Mouse (Mus musculus) CH12.LX (cell line): ENCODE results near the gene Clk2. TPM values are rescaled to one million over a fixed set of nuclear protein-coding genes. Genes with fewer than 3 reads are reported as not detected.

Source experiments
- DNase-seq: peaks from one replicate; pipeline ENCODE4 v3.0.0-alpha.2; 2013; ENCODE audit errors: extremely low read depth
- H3K27ac ChIP-seq: 2 replicates; pipeline ENCODE4 v1.5.1; 2012; ENCODE audit warnings: low read depth, mild to moderate bottlenecking, control low read depth, moderate library complexity; ENCODE audit not compliant: insufficient read depth
- H3K27me3 ChIP-seq: replicated peaks from 2 replicates; pipeline ENCODE3; 2012; ENCODE audit warnings: inconsistent platforms
- H3K36me3 ChIP-seq, 2 experiments: replicated peaks in 1 of 2; 2 replicates each; pipeline versions ENCODE3 to v1.6.1; 2012; ENCODE audit warnings: inconsistent platforms in 1 of 2, low read length in 1 of 2, mild to moderate bottlenecking in 1 of 2, mixed read lengths in 1 of 2, moderate library complexity in 1 of 2; ENCODE audit not compliant: control insufficient read depth in 1 of 2, insufficient read depth in 1 of 2
- H3K4me1 ChIP-seq, 2 experiments: 2 replicates each; pipeline ENCODE4 v1.6.1; 2012; ENCODE audit warnings: inconsistent platforms in 1 of 2, moderate library complexity in 1 of 2; ENCODE audit not compliant: insufficient read depth in 2 of 2, control insufficient read depth in 1 of 2
- H3K4me2 ChIP-seq: 2 replicates; pipeline ENCODE4 v1.6.1; 2012; ENCODE audit warnings: low read depth, mild to moderate bottlenecking, control low read depth; ENCODE audit not compliant: poor library complexity, insufficient read depth, severe bottlenecking
- H3K4me3 ChIP-seq, 3 experiments: fragments of 150-350 bp in 1 of 3; sonication (generic) in 1 of 3; replicated peaks in 1 of 3; 2 replicates each; pipeline versions ENCODE3 to v1.5.1; 2011 to 2012; ENCODE audit warnings: low read depth in 2 of 3, low read length in 2 of 3, mild to moderate bottlenecking in 2 of 3, moderate library complexity in 2 of 3, control low read depth in 1 of 3, improper control_type of control experiment in 1 of 3, inconsistent platforms in 1 of 3, mixed read lengths in 1 of 3; ENCODE audit not compliant: poor library complexity in 1 of 3
- H3K79me2 ChIP-seq: replicated peaks from 2 replicates; pipeline ENCODE4 v1.6.1; 2012; ENCODE audit warnings: mild to moderate bottlenecking, moderate library complexity; ENCODE audit not compliant: control insufficient read depth, poor library complexity, insufficient read depth, severe bottlenecking; ENCODE audit errors: extremely low read depth
- H3K9ac ChIP-seq: 2 replicates; pipeline ENCODE4 v1.6.1; 2012; ENCODE audit warnings: low read depth, mild to moderate bottlenecking, control low read depth, moderate library complexity; ENCODE audit not compliant: insufficient read depth
- H3K9me3 ChIP-seq: replicated peaks from 2 replicates; pipeline ENCODE3; 2012; ENCODE audit warnings: low read length, inconsistent platforms, mixed read lengths
- BHLHE40 ChIP-seq: IDR thresholded peaks from 2 replicates; pipeline ENCODE4 v1.6.1; 2011; ENCODE audit warnings: mild to moderate bottlenecking, low read depth, low read length, improper control_type of control experiment
- CHD1 ChIP-seq: IDR thresholded peaks from 2 replicates; pipeline ENCODE4 v1.6.1; 2012; ENCODE audit warnings: low read depth, low read length, improper control_type of control experiment, inconsistent platforms
- CTCF ChIP-seq, 2 experiments: IDR thresholded peaks in 1 of 2; conservative IDR thresholded peaks in 1 of 2; 2 replicates each; pipeline ENCODE4 v1.5.1; 2011 to 2012; ENCODE audit warnings: low read depth in 2 of 2, low read length in 2 of 2, improper control_type of control experiment in 1 of 2, inconsistent platforms in 1 of 2, mild to moderate bottlenecking in 1 of 2, moderate library complexity in 1 of 2
- E2F4 ChIP-seq: IDR thresholded peaks from 2 replicates; pipeline ENCODE4 v1.6.1; 2011; ENCODE audit warnings: low read depth, low read length, improper control_type of control experiment; ENCODE audit not compliant: insufficient replicate concordance
- ELF1 ChIP-seq: IDR thresholded peaks from 2 replicates; pipeline ENCODE4 v1.6.1; 2014; ENCODE audit warnings: low read depth, mild to moderate bottlenecking, inconsistent platforms, low read length, improper control_type of control experiment
- ETS1 ChIP-seq: conservative IDR thresholded peaks from 2 replicates; pipeline ENCODE4 v1.6.1; 2012; ENCODE audit warnings: low read depth, mild to moderate bottlenecking, inconsistent platforms, low read length, improper control_type of control experiment, moderate library complexity
- GABPA ChIP-seq: IDR thresholded peaks from 2 replicates; pipeline ENCODE4 v1.6.1; 2012; ENCODE audit warnings: low read depth, low read length, improper control_type of control experiment, inconsistent platforms; ENCODE audit not compliant: insufficient replicate concordance
- HCFC1 ChIP-seq: IDR thresholded peaks from 2 replicates; pipeline ENCODE4 v1.6.1; 2012; ENCODE audit warnings: low read depth, mild to moderate bottlenecking, inconsistent platforms, low read length, improper control_type of control experiment
- JUN ChIP-seq: IDR thresholded peaks from 2 replicates; pipeline ENCODE4 v1.6.1; 2011; ENCODE audit warnings: low read depth, mild to moderate bottlenecking, low read length, improper control_type of control experiment, moderate library complexity; ENCODE audit not compliant: insufficient read depth
- JUND ChIP-seq: conservative IDR thresholded peaks from 2 replicates; pipeline ENCODE4 v1.6.1; 2011; ENCODE audit warnings: low read depth, low read length, improper control_type of control experiment
- KAT2A ChIP-seq: IDR thresholded peaks from 2 replicates; pipeline ENCODE4 v1.6.1; 2012; ENCODE audit warnings: low read length, improper control_type of control experiment, inconsistent platforms; ENCODE audit not compliant: insufficient replicate concordance
- MAX ChIP-seq: IDR thresholded peaks from 2 replicates; pipeline ENCODE4 v1.6.1; 2011; ENCODE audit warnings: low read length, improper control_type of control experiment
- MAZ ChIP-seq: IDR thresholded peaks from 2 replicates; pipeline ENCODE4 v1.6.1; 2012; ENCODE audit warnings: low read depth, mild to moderate bottlenecking, inconsistent platforms, low read length, improper control_type of control experiment, moderate library complexity
- MXI1 ChIP-seq: IDR thresholded peaks from 2 replicates; pipeline ENCODE4 v1.6.1; 2011; ENCODE audit warnings: mild to moderate bottlenecking, low read depth, low read length, improper control_type of control experiment
- MYC ChIP-seq: IDR thresholded peaks from 2 replicates; pipeline ENCODE4 v1.6.1; 2011; ENCODE audit warnings: low read depth, mild to moderate bottlenecking, improper control_type of control experiment, low read length
- NELFE ChIP-seq: IDR thresholded peaks from 2 replicates; pipeline ENCODE4 v1.6.1; 2011; ENCODE audit warnings: low read depth, low read length, improper control_type of control experiment
- NRF1 ChIP-seq: IDR thresholded peaks from 2 replicates; pipeline ENCODE4 v1.6.1; 2014; ENCODE audit warnings: low read depth, mild to moderate bottlenecking, inconsistent platforms, low read length, improper control_type of control experiment, moderate library complexity
- PAX5 ChIP-seq: IDR thresholded peaks from 2 replicates; pipeline ENCODE4 v1.6.1; 2012; ENCODE audit warnings: low read length, inconsistent platforms, mixed read lengths
- POLR2AphosphoS2 ChIP-seq: IDR thresholded peaks from 2 replicates; pipeline ENCODE4 v1.6.1; 2011; ENCODE audit warnings: low read depth, low read length, improper control_type of control experiment
- RAD21 ChIP-seq: IDR thresholded peaks from 2 replicates; pipeline ENCODE4 v1.6.1; 2011; ENCODE audit warnings: low read depth, mild to moderate bottlenecking, low read length, improper control_type of control experiment, moderate library complexity
- RCOR1 ChIP-seq: conservative IDR thresholded peaks from 2 replicates; pipeline ENCODE4 v1.6.1; 2012; ENCODE audit warnings: low read depth, mild to moderate bottlenecking, inconsistent platforms, low read length, improper control_type of control experiment
- SIN3A ChIP-seq: IDR thresholded peaks from 2 replicates; pipeline ENCODE4 v1.6.1; 2012; ENCODE audit warnings: low read length, improper control_type of control experiment, inconsistent platforms
- SMC3 ChIP-seq: IDR thresholded peaks from 2 replicates; pipeline ENCODE4 v1.6.1; 2011; ENCODE audit warnings: low read depth, low read length, improper control_type of control experiment
- UBTF ChIP-seq: IDR thresholded peaks from 2 replicates; pipeline ENCODE4 v1.6.1; 2012; ENCODE audit warnings: low read depth, mild to moderate bottlenecking, inconsistent platforms, low read length, improper control_type of control experiment, moderate library complexity
- USF2 ChIP-seq: conservative IDR thresholded peaks from 2 replicates; pipeline ENCODE4 v1.6.1; 2011; ENCODE audit warnings: low read depth, low read length, improper control_type of control experiment
- ZC3H11A ChIP-seq: IDR thresholded peaks from 2 replicates; pipeline ENCODE4 v1.6.1; 2012; ENCODE audit warnings: low read depth, mild to moderate bottlenecking, inconsistent platforms, low read length, improper control_type of control experiment
- ZKSCAN1 ChIP-seq: IDR thresholded peaks from 2 replicates; pipeline ENCODE4 v1.6.1; 2012; ENCODE audit warnings: low read depth, inconsistent platforms, low read length, improper control_type of control experiment, borderline replicate concordance
- ZMIZ1 ChIP-seq: IDR thresholded peaks from 2 replicates; pipeline ENCODE4 v1.6.1; 2012; ENCODE audit warnings: low read depth, mild to moderate bottlenecking, inconsistent platforms, low read length, improper control_type of control experiment
- dilution Hi-C: fragments of 300-500 bp; cut with MboI; formaldehyde crosslinking; loops from 2 replicates; pipeline ENCODE4 v1.14.3; 2020; ENCODE audit warnings: low sequenced_read_pairs; ENCODE audit not compliant: extremely low pct_unique_long_range_greater_than_20kb, extremely low pct_ligation_motif_present
- in situ Hi-C: fragments of 300-500 bp; cut with MboI; formaldehyde crosslinking; loops from 3 replicates; pipeline ENCODE4 v1.14.3; 2019; ENCODE audit warnings: low sequenced_read_pairs, low pct_ligation_motif_present, low pct_unique_long_range_greater_than_20kb, mixed read lengths
- polyA plus RNA-seq: library from polyadenylated mRNA; unstranded; fragments of >175 nt; gene quantifications from 2 replicates; pipeline ENCODE4 v1.2.1, GENCODE M21; 2012; ENCODE audit warnings: low read depth; ENCODE audit not compliant: insufficient read length
- total RNA-seq, 2 experiments: library from RNA; depleted of rRNA; stranded (reverse); fragments of 300-350 nt in 1 of 2; fragments of >200 nt in 1 of 2; gene quantifications; 2 replicates each; pipeline ENCODE4 v1.2.3; 2012 to 2014

Gene Clk2
- total and polyA plus RNA-seq, 3 experiments = 18.8 to 72.0 (median 29.9) TPM

GRCm38 (mm10) chr3:89131816-89132215, 32.8 kb upstream of the Clk2 start:
- no peaks in the 10 kb centered on the region for H3K36me3 ChIP-seq
- dilution Hi-C loops = no loop called here
- no peaks in the 10 kb centered on the region for H3K4me1 ChIP-seq
- no peak overlapping the region for H3K4me2 ChIP-seq
- no peak for DNase-seq
- no peak overlapping the region for H3K27ac ChIP-seq
- TF ChIP-seq MXI1 (no peak), RAD21 (no peak), NRF1 (no peak), SIN3A (no peak), RCOR1 (no peak), ELF1 (no peak), ZC3H11A (no peak), UBTF (no peak), GABPA (no peak), CHD1 (no peak), BHLHE40 (no peak), E2F4 (no peak), MAX (no peak), CTCF (conservative IDR thresholded peaks at IDR 0.05 in 1 of 2, IDR thresholded peaks at IDR 0.05 in 1 of 2; ENCODE audit: low read depth in 2 of 2, low read length in 2 of 2) (no peak)
- H3K79me2 ChIP-seq = no peaks in the 10 kb centered on the region
- no peak overlapping the region for H3K4me3 ChIP-seq
- H3K27me3 ChIP-seq = peaks cover 15% of the 10 kb centered on the region
- in situ Hi-C loops = no loop called here
- H3K9ac ChIP-seq = no peak overlapping the region
- H3K9me3 ChIP-seq = no peaks in the 10 kb centered on the region

GRCm38 (mm10) chr3:89132285-89133062, 32.1 kb upstream of the Clk2 start:
- Histone ChIP-seq H3K27ac (no peak overlapping the region), H3K4me3 (no peak overlapping the region), H3K36me3 (no peaks in the 10 kb centered on the region), H3K9ac (no peak overlapping the region), H3K27me3 (peaks cover 15% of the 10 kb centered on the region), H3K79me2 (no peaks in the 10 kb centered on the region), H3K9me3 (no peaks in the 10 kb centered on the region), H3K4me2 (no peak overlapping the region), H3K4me1 (no peaks in the 10 kb centered on the region)
- in situ Hi-C loops = no loop called here
- TF ChIP-seq MYC (no peak), ZKSCAN1 (no peak), PAX5 (no peak), MAZ (no peak), HCFC1 (no peak), NELFE (no peak), RAD21 (no peak), JUND (no peak), ZMIZ1 (no peak), JUN (no peak), SIN3A (no peak), SMC3 (no peak), RCOR1 (no peak), ETS1 (no peak), USF2 (no peak), CTCF (conservative IDR thresholded peaks at IDR 0.05 in 1 of 2, IDR thresholded peaks at IDR 0.05 in 1 of 2; ENCODE audit: low read depth in 2 of 2, low read length in 2 of 2) (no peak), KAT2A (no peak), POLR2AphosphoS2 (no peak), MXI1 (no peak)
- DNase-seq = no peak
- dilution Hi-C loops = no loop called here
